Mouse (Mus musculus) E14TG2a.4 (cell line): ENCODE results near the gene Hspa2.

Source experiments
- CTCF ChIP-seq: conservative IDR thresholded peaks from 2 replicates; pipeline ENCODE4 v1.5.1; 2014; ENCODE audit warnings: low read length
- NANOG ChIP-seq: IDR thresholded peaks from 2 replicates; pipeline ENCODE4 v1.6.1; 2014; ENCODE audit warnings: borderline replicate concordance, low read length, mixed read lengths
- POU5F1 ChIP-seq: IDR thresholded peaks from 2 replicates; pipeline ENCODE4 v1.6.1; 2014; ENCODE audit warnings: low read length, borderline replicate concordance

DNA sequence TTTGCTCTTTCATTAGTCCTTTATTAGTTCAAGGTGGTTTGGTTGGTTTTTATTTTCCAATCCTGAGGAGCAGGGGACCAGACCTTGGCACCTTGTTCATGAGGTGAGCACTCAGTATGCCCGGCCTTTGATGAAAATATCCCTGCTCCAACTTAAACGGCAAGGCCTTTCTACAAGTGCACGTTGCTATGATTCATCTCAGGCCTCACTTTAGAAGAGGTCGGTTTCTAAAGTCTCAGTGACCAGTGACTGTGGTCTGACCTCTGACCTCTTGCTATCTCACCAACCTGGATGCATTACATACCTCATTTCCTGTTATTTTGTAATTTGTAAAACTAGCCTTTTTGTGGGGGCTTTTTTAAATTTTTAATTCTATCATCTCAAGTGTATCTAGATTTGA is 5.2 kb downstream of the Hspa2 start:
- TF ChIP-seq CTCF (no peak), POU5F1 (no peak), NANOG (no peak)
